Mouse (Mus musculus) adrenal gland, adult 18-20 months (tissue): Measurements from ENCODE around the gene Olfr1417. TPM values are rescaled to one million over a fixed set of nuclear protein-coding genes. Genes with fewer than 3 reads are reported as not detected.

Source experiments
- DNase-seq, 2 experiments: peaks; one replicate each; pipeline ENCODE4 v3.0.0; 2021 to 2022; ENCODE audit warnings: low spot score in 2 of 2
- total RNA-seq, 2 experiments: library from RNA; stranded (reverse); gene quantifications; 1 replicate in 1 of 2; 2 replicates in 1 of 2; pipeline ENCODE4 v1.2.3; 2021

The Olfr1417 gene
- total RNA-seq, 2 experiments from 2014 or later = not detected

DNA sequence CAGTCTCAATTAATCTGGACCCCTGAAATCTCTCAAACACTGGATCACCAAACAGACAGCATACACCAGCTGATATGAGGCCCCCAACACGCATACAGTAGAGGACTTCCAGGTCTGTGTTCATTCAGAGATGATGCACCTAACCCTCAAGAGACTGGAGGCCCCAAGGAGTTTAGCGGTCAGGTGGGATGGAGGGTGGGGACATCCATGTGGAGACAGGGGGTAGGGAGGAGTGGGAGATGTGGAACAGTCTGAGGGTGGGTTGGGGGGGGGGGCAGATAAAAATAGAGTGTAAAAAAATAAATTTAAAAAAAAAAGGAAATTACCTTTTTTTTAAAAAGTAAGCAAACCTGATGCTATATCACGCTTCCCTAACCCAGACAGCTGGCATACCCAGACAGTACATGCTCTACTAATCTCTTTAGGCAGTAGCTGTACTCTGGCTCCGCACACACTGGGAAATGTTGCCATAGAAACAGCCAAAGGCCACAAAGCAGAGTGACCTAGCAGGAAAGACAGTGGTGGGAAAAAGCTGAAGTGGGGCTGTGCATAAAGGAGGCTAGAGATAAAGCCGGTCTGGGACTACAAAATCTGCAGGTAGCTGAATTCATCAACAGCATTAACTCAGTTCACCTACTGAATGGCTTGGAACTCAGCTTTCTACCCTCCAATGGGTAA is 27.2 kb downstream of the Olfr1417 start:
- no peak for DNase-seq

DNA sequence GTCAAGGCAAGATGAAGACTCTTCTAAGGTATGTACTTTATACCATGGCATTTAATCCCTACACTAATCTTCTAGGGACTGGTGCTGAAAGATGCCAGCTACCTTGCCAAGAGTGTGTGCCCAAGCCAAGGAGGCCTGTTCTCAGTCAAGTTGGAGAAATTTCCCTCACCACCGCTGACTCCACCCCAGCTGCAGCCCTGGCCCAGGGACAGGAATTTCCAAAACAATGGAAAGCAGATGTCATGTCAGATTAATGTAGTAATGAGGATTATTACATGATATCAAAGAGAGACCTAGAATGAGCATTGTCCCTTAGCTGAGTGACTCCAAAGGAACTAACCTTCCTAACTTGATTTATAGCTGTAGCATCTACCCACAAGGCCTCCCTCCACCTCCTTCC is 28.2 kb downstream of the Olfr1417 start:
- no peak for DNase-seq

DNA sequence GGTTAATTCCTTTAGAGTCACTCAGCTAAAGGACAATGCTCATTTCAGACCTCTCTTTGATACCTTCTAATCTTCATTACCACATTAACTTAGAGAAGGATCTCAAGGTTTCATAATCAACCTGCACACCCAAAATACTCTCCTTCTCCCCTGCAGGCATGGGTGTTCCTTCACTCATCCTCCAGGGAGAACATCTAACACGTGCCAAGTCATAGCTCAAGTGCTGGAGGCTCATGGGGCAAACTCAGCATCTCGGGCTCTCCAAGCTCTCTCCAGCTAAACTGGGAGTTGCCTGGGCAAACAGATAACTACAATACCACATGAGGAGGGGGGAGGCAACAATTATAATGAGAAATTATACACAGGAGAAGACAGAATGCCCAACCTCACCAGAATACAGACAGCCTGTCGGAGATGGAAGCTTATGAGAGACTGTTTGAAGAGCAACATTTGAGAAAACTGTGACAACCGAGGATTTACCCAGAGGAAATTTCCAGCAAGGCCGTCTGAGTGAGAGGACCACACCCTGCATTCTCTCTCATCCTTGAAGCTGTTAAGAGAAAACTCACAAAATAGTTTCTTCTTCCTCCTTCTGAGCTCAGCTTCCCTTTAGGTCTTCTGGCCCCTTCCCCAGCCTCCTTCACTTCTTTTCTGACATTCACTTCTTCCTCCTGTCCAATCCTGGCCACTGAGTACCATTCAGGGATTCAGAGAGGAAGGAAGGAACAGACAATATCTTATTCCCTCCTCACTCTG is 28.8 kb downstream of the Olfr1417 start:
- DNase-seq = no peak

DNA sequence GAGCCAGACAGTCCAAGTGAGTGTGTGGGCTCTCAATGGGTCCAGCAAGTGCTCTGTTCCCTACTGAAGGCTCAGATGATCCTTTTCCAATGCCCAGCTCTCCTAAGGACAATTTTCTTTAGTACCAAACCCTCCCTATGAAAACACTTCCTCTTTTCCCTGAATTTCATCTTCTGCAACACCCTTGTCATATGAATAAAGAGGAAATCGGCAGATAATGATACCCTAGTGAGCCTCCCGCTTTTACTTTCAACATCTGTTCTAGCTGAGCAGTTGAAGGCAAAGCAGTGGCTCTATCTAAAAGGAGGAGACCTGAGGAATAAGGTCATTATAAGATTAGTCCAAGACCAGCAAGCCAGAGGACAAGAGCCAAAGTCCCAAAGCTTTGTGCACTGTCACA is 30.6 kb downstream of the Olfr1417 start:
- no peak for DNase-seq

DNA sequence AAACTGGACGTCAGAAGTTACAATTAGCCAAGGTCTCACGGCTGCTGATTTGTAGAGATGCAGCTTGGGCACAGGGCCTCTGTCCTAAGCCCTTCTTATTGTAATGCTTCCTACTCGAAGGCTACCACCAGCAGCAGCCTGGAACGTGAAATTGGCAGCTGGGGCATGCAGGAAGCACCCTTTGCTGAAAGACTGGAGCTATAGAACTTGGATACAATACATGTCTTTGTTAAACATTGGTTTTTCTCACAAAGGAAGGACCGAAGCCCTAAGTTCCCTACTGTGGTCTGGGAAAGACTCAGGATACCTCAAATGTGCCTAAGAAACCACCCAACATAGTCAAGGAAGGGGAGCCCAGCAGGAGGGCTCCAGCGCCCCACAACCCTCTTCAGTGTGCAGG is 31.2 kb downstream of the Olfr1417 start:
- DNase-seq = no peak

DNA sequence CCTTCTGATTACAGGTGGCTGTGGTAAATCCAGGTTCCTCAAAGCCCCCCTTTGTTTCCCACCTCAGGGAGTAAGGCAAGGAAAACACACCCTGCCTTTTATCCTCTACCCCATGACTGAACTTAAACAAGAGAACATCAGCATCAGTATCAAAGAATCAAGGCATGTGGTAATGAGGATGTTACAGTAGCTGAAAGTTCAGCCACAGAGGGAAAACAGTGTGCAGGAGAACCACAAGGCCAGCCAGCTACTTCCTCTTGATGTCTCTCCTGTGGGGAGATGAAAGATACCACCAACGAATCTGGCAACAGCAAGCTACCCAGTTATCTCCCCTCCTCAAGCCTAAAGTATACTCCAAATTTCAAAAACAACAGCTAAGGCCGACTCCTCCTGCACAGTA is 31.8 kb downstream of the Olfr1417 start:
- no peak for DNase-seq

DNA sequence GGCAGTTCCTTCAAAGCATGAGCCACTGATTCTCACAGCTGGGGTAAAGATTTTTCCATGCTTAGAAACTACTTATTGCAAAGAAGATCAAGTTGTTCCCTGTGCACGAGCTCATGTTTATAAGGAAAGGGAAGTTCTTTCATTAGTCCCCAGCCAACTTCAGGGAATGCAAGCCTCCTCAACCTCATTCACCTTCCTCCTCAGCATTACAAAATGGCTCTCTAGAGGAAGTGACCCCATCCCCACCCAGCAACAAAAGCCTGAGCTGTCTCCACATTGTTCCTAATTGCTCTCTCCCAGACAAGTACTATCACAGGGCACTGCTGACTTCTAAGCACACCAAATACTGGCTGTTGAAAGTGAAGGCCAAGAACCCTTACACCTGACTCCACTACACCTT is 34.6 kb downstream of the Olfr1417 start:
- no peak for DNase-seq

DNA sequence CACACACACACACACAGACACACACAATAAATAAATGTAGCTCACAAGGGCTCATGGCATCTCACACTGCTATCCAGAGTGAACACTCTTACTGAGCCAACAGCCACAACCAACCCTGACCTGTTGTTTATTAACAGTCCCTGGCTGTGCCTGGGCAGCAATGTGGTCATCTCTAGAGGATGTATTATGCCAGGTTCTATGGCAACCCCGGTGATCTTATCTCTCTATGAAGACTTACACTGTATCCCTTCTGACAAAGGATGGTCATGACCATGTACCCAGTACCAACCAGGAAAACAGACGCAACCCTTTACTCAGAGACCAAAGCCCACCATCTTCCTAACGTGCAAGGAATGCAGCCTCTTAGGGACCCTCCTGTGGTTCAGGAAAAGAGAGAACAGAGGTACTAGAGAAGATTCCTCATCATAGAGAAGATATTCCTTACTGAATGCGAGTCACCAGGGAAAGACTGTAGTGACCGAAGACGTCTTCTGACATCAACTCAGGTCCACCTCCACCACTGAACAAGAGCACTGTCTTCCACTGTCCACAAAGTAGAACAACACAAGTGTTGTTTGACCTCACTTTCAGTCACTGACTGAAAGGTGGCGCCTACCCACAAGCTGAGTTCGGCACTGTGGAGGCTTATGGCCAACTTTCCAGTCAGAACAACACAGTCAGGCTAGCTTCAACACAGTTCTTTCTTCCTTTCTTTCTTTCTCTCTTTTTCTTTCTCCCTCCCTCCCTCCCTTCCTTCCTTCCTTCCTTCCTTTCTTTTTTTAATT is 38.3 kb downstream of the Olfr1417 start:
- no peak for DNase-seq

DNA sequence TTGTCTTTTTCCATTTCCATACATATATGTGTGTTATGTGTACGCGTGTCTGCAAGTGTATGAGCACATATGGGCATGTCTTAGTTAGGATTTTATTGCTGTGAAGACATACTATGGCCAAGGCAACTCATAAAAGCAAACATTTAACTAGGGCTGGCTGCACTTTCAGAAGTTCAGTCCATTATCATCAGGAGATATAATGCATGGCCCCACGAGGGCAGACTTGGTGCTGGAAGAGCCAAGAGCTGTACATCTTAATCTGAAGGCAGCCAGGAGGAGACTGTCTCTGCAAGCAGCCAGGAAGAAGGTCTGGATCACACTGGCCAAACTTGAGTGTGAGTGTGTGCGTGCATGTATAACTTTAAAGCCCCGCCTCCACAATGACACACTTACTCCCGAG is 44.6 kb downstream of the Olfr1417 start:
- no peak for DNase-seq

DNA sequence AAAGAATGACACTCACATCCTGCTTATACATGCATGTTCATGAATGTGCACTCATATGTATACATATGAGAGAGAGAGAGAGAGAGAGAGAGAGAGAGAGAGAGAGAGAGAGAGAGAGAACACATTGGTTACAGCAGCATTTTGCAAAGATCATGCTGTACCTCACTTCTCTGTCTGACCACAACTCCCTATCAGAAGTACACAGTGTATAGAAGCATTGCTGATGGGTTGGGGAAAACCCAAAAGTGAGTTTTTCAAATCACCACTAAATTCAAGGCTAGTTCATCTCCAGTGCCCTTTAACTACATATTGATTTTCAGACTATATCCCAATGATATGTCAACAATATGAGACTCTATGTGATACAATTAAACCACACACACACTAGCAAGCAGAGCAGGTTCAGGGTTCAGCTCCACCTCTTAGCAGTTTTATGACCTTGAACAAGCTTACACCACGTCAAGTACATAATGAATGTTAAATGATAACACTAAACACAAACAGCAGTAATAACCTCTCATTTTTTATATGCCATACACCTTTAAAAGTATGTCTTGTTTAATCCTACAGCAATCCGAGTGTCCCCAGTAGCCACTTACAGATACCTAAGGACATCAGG is 45.2 kb downstream of the Olfr1417 start:
- no peak for DNase-seq

DNA sequence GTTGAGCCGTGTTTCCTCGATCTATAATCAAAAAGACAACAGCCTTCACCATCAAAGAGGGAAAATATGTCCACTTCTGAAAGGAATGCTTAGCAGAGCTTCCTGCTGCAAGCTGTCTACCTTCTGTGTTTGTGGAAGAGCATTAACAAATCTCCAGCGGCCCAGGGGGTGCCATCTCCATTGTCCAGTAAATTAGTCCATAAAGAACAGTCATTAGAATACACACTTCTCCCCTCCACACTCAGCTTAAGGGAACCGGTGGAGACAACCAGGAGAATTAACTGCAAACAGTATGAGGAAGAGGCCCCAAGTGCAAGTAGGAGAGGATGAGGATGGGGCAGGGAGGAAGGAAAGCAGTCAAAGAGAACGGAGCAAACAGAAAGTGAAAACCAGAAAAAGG is 47.2 kb downstream of the Olfr1417 start:
- DNase-seq = no peak

DNA sequence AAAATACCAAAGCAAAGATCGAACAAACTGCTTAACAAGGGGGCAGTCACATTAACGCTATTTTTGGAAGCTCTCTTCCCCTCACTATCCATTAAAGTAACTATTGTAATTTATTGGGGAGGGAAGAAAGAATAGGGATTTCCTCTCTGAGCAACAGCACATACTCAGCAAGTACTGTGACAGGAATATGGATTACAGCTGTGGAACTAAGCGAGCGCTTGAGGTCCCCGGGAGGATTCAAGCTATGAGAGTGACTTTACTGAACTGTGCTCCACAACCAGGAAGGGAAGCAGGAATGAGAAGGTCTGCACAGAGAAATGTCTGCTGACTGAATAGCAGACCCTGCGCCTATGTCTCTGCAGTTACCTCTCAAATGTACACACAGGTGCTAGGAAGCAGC is 50.1 kb downstream of the Olfr1417 start:
- no peak for DNase-seq

DNA sequence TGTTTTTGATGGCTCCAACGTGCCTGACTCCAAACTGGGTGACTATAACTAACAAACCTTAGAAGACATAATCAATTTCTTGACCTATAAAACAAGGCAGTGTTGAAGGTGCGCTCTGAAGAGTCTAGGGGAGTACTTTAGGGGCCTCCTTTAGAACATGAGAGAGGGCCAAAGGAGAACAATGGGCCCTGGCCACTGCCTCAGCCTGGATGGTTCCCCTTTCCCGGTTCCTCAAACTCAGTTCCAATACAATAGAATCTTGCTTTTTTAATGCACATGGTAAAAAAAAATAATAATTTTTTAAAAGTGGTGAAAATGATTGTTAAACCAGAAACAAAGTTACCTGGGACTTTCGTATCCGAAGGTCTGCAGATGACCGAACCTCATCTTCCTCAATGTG is 51.2 kb downstream of the Olfr1417 start:
- DNase-seq = no peak

DNA sequence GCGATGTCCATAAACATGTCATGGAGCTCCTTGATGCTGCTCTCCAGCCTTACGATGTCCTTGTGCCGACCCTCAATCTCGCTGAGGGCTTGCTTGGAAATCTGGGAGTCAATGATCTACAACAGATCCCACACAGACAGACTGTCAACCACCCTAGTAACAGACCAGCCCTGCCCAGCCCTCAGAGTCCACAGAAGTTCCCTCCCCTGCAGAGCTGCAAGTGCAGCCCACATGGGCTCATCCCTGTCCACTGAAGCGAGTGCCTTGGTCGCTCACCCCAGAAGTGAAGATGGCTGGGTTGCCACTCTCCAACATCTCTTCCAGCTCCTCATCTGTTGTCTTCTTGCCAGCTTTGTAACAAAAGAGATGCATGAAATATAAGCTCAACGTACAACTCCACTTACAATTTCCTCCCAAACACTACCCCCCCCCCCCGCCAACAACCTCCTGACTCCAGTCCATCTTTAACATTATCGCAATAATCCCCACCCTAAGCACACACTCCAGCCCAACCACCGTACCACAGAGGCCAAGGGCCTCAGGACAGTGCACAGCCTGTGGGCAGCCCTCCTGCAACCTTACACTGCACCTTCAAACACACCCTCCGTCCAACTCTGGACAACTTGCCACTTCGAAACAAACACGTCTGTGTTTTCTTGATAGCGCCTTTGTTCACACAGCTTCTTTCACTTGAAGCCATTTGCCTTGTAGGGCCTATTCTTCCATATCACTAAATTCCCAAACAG is 53.4 kb downstream of the Olfr1417 start:
- no peak for DNase-seq

DNA sequence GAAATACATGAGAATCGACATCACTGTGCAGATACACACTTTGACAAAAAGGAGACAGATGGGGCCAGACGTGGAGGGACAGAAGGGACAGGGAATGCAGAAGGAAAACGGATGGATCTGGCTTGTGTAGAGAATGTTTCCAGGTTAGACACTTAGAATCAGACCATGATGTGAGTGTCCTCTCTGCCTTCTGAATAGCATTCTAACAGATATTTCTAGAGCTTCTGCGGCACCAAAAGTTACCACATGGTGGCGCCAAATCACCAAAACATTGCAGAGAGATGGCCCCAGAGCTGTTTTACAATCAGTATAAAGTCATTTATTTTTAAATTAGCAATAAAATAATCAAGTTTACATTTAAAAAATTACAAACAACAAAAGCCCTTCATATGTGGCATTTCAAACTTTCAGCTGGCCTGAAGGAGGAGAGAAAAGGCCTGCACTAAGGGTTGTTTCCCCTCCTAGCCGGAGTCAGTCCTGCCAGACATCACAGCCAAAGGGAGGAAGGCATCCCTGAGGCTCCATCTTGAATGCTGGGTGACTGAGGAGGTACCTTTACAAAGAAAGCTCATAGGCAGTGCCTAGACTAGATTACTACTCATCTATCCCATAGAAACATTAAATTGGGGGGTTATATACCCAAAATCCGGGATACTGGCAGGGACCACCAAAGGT is 61.7 kb downstream of the Olfr1417 start:
- DNase-seq = peak; percentile 63 to 75

Other genes starting within 250 kb of the Olfr1417 start
- gene Ms4a6d, start 234.4 kb downstream of the Olfr1417 start, total RNA-seq = 10 to 100 TPM in 1 of 2 experiments, 1 to 10 TPM in 1; 8.2 to 11.6 TPM
- gene Ms4a2, start 215.5 kb downstream of the Olfr1417 start, total RNA-seq = not detected
- not detected for gene Ms4a3, start 198.4 kb downstream of the Olfr1417 start, total RNA-seq
- under 1 TPM in 1 of 2 experiments, not detected in 1; 0.50 TPM for gene Oosp2, start 178.7 kb downstream of the Olfr1417 start, total RNA-seq
- 1 to 10 TPM in 1 of 2 experiments, not detected in 1; 3.3 TPM for gene Oosp1, start 148.1 kb downstream of the Olfr1417 start, total RNA-seq
- gene Oosp3, start 142.2 kb downstream of the Olfr1417 start, total RNA-seq = not detected
- not detected for gene Gif, start 91.7 kb downstream of the Olfr1417 start, total RNA-seq
- 10 to 100 TPM; 63.6 to 72.3 TPM for gene Mrpl16, start 68.8 kb downstream of the Olfr1417 start, total RNA-seq
- gene Stx3, start 19.8 kb downstream of the Olfr1417 start, total RNA-seq = 1 to 10 TPM; 6.9 to 9.5 TPM
- gene Olfr1418, start 21.8 kb upstream of the Olfr1417 start, total RNA-seq = not detected
- not detected for gene Olfr1419, start 35.9 kb upstream of the Olfr1417 start, total RNA-seq
- not detected for gene Olfr1420, start 47.3 kb upstream of the Olfr1417 start, total RNA-seq
- 10 to 100 TPM; 28.0 to 28.5 TPM for gene Patl1, start 73.2 kb upstream of the Olfr1417 start, total RNA-seq
- gene Osbp, start 126.7 kb upstream of the Olfr1417 start, total RNA-seq = 10 to 100 TPM; 61.3 to 90.1 TPM
- gene Olfr1423, start 202.1 kb upstream of the Olfr1417 start, total RNA-seq = not detected
- not detected for gene Olfr1424, start 223.5 kb upstream of the Olfr1417 start, total RNA-seq
- not detected for gene Olfr1425, start 238.5 kb upstream of the Olfr1417 start, total RNA-seq